Mouse (Mus musculus) kidney, embryonic 15.5 days (tissue): ENCODE data around the gene Med28. TPM values are rescaled to one million over a fixed set of nuclear protein-coding genes. Genes with fewer than 3 reads are reported as not detected.
A peak's percentile ranks its signal among the peaks of the same experiment; 100 is the strongest.

Source experiments
- ATAC-seq: fragments of 200-750 bp; cut with Nextera tagmentation; replicated peaks from 2 replicates; pipeline ENCODE4 v1.8.0; 2017; ENCODE audit warnings: moderate TSS enrichment; ENCODE audit not compliant: low FRiP score
- H3K27ac ChIP-seq: fragments of 300-500 bp; sonication (generic); 2 replicates; pipeline ENCODE4 v1.5.1; 2015; ENCODE audit warnings: mild to moderate bottlenecking, inconsistent platforms
- H3K27me3 ChIP-seq: fragments of 300-500 bp; sonication (generic); 2 replicates; pipeline ENCODE4 v1.6.1; 2015; ENCODE audit warnings: inconsistent platforms
- H3K36me3 ChIP-seq: fragments of 300-500 bp; sonication (generic); 2 replicates; pipeline ENCODE4 v1.6.1; 2015; ENCODE audit warnings: inconsistent platforms
- H3K4me1 ChIP-seq: fragments of 300-500 bp; sonication (generic); 2 replicates; pipeline ENCODE4 v1.6.1; 2015; ENCODE audit warnings: inconsistent platforms
- H3K4me2 ChIP-seq: fragments of 300-500 bp; sonication (generic); 2 replicates; pipeline ENCODE4 v1.6.1; 2015; ENCODE audit warnings: moderate library complexity, mild to moderate bottlenecking, inconsistent platforms
- H3K4me3 ChIP-seq: fragments of 300-500 bp; sonication (generic); replicated peaks from 2 replicates; pipeline ENCODE4 v1.5.1; 2015; ENCODE audit warnings: mild to moderate bottlenecking, inconsistent platforms
- H3K9ac ChIP-seq: fragments of 300-500 bp; sonication (generic); 2 replicates; pipeline ENCODE4 v1.6.1; 2015; ENCODE audit warnings: mild to moderate bottlenecking, inconsistent platforms
- H3K9me3 ChIP-seq: fragments of 300-500 bp; sonication (generic); replicated peaks from 2 replicates; pipeline ENCODE4 v1.6.1; 2016; ENCODE audit warnings: inconsistent platforms
- WGBS: fragments of 180-500 bp; shearing (Covaris S2); methylation state at CpG from one replicate; pipeline ENCODE4 v1.1.7; 2015; ENCODE audit warnings: mixed read lengths; 5-methylcytosine and 5-hydroxymethylcytosine counted together
- polyA plus RNA-seq: library from polyadenylated mRNA; unstranded; fragments of >200 nt; fragmentation: Nextera tagmentation; extraction: Ambion mirVana; gene quantifications from 2 replicates; pipeline ENCODE4 v1.2.1, GENCODE M21; 2015

The Med28 gene
- polyA plus RNA-seq, 1 experiment from 2014 or later: 274 TPM

GRCm38 (mm10) chr5:45565829-45566228 is 45.8 kb downstream of the Med28 start:
- Histone ChIP-seq H3K4me3 (no peak overlapping the region), H3K36me3 (no peaks in the 10 kb centered on the region), H3K4me2 (no peak overlapping the region), H3K9ac (no peak overlapping the region), H3K4me1 (no peaks in the 10 kb centered on the region), H3K27ac (no peak overlapping the region), H3K27me3 (no peaks in the 10 kb centered on the region), H3K9me3 (no peaks in the 10 kb centered on the region)
- WGBS: 89% methylated on average over 1 of the region's 1 CpGs
- ATAC-seq: no peak

DNA sequence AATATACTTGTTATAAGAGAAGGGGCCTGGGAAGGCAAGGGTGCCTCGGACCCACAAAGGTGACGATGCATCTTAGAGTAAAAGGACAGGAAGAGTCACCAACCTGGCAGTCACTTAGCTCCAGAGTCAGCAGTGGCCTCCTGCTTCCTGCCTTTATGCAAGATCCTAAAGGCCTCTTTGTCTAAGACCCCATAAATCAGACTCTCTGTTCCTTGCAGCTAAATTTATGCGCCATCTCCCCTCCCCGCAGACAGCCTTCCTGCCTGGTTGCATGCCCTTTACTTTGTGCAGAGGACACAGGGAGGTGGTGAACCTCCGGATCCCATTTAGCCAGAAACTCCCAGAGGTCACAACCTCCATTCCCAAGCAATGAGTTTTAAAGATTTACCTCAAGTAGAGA is 52.8 kb downstream of the Med28 start:
- H3K27ac ChIP-seq: no peak overlapping the region
- H3K4me2 ChIP-seq: no peak overlapping the region
- no peaks in the 10 kb centered on the region for H3K9me3 ChIP-seq
- H3K36me3 ChIP-seq: no peaks in the 10 kb centered on the region
- 6% methylated on average over 5 of the region's 5 CpGs for WGBS
- peak; percentile 80 for ATAC-seq
- no peak overlapping the region for H3K9ac ChIP-seq
- no peaks in the 10 kb centered on the region for H3K27me3 ChIP-seq
- H3K4me3 ChIP-seq: no peak overlapping the region
- peaks cover 9% of the 10 kb centered on the region; the same call in 1 of the 2 replicates for H3K4me1 ChIP-seq

DNA sequence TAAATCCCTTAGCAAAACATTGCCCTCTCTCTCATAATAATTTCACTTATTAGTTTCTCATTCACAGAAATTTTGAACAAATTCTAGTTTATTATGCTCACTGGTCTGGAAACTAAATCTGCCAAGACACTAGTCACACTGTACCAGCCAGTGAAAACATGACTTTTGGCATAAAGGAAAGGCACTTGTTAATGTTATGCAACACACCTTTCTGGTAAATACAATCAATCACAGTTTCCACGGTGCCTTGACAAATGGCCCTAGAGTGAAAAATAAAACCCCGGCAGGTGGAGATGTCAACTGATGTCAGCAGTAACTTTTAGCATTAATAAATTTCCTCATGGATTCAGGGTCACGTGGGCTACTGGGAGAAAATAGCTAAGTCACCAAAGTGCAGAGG is 56.7 kb downstream of the Med28 start:
- H3K4me2 ChIP-seq: no peak overlapping the region
- H3K27ac ChIP-seq: no peak overlapping the region
- WGBS: 20% methylated on average over 3 of the region's 3 CpGs
- no peaks in the 10 kb centered on the region for H3K27me3 ChIP-seq
- H3K4me3 ChIP-seq: no peak overlapping the region
- no peaks in the 10 kb centered on the region for H3K9me3 ChIP-seq
- no peak overlapping the region for H3K9ac ChIP-seq
- peaks cover 9% of the 10 kb centered on the region; the same call in 1 of the 2 replicates for H3K4me1 ChIP-seq
- ATAC-seq: no peak
- no peaks in the 10 kb centered on the region for H3K36me3 ChIP-seq

DNA sequence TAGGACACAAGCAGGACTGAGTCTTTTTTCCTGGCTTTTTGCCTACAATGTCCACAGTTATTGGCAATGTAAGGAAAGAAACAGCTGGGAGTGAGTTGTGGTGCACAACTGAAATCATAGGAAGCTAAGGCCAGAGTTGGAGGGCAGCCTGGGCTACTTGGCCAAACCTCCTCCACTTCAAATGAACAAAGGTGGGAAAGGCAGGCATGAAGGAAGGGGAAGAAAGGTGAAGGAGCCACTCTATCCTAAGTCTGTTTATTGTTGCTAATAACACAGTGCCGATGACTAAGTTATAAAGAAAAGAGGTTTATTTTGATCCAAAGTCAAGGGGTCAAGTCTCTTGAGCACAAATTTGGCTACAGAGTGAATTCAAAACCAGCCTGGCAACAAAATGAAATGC is 57.3 kb downstream of the Med28 start:
- Histone ChIP-seq H3K4me2 (no peak overlapping the region), H3K27me3 (no peaks in the 10 kb centered on the region), H3K36me3 (no peaks in the 10 kb centered on the region), H3K9me3 (no peaks in the 10 kb centered on the region), H3K4me1 (peaks cover 9% of the 10 kb centered on the region; the same call in 1 of the 2 replicates), H3K4me3 (no peak overlapping the region), H3K27ac (no peak overlapping the region), H3K9ac (no peak overlapping the region)
- no peak for ATAC-seq
- 62% methylated on average over 1 of the region's 1 CpGs for WGBS

Other genes starting within 250 kb of the Med28 start
- 173 and 175 TPM in 2 replicates for gene Qdpr, start 70.0 kb upstream of the Med28 start, polyA plus RNA-seq
- gene Clrn2, start 66.5 kb upstream of the Med28 start, polyA plus RNA-seq: not detected in 2 replicates
- 102 and 105 TPM in 2 replicates for gene Lap3, start 26.9 kb upstream of the Med28 start, polyA plus RNA-seq
- gene Fam184b, start 119.4 kb downstream of the Med28 start, polyA plus RNA-seq: 1.6 TPM in 2 replicates
- gene Ncapg, start 149.7 kb downstream of the Med28 start, polyA plus RNA-seq: 55.5 and 60.4 TPM in 2 replicates